Mouse (Mus musculus) forelimb bud, embryonic 11.5 days (tissue): ENCODE measurements at regions not wholly inside any gene's neighbourhood (a gene's known extent, or its start where the extent isn't known, plus 50 kb on each side); places are given as distances from the start of the nearest gene placed in this dataset.

Experiments
- DNase-seq: peaks from one replicate; pipeline ENCODE4 v3.0.0-alpha.2; 2012; ENCODE audit warnings: low read depth, low spot score

GRCm38 (mm10) chr15:56436131-56436530 is 1041.3 kb downstream of the Slc22a22 start:
- DNase-seq, result no peak

DNA sequence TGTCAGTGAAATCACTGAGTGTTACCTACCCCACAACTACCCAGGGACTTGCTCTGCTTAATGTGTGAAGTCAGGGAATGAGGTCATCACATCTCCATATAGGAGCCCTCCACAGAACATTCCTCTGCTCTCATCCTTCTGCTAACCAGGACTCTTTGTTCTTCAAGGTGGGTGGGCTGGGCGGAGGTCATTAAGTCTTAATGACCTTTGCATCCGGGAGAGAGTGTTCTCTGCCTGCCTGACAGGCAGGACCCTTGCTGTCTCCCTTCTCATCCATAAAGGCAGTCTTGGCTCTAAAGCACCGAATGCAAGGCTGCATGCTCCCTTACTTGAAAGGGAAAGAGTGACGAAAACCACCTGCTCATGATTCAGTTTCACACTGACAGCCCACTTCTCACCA is 1051.4 kb downstream of the Slc22a22 start:
- DNase-seq, result peak; percentile 61

DNA sequence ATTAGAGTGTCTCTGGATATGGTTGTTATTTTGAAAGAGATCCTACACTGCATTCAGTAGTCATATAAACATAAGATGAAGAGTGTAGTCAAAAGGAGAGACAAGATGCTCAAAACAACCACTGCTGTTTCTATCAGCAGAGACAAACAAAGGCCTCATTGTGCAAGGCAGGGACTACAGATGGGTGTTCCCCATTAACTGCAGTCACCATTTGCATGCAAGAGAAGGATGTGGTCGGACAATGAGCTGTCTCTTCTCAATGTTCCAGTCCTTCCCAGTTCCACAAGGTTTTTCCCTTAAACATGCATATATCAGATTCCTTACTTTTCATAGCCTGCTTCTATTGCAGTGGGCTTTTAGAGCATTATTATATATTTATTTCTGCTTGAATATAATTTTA is 1056.7 kb downstream of the Slc22a22 start:
- no peak for DNase-seq

GRCm38 (mm10) chr15:56391982-56392381 is 1085.4 kb downstream of the Slc22a22 start:
- no peak for DNase-seq

GRCm38 (mm10) chr15:56378511-56378910 is 1098.9 kb downstream of the Slc22a22 start:
- DNase-seq, result peak; percentile 74

DNA sequence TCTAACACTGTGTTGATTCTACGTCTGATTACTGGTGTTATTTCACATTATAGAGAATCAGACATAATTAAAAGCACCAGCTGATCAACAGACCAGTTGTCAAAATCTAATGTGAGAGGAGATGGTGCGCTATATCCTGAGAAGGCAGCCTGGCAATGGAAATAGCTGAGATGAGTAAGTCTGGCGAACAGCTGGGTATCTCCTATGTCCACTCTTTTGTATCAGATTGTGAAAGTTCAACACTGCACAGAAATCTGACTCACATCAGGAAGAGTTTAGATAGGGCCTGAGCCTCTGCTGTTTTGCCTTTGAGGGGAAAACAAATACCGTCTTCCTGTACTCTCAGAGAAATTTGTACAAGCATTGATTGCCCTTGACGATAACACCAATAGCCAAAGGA is 1126.5 kb downstream of the Slc22a22 start:
- DNase-seq, result no peak

DNA sequence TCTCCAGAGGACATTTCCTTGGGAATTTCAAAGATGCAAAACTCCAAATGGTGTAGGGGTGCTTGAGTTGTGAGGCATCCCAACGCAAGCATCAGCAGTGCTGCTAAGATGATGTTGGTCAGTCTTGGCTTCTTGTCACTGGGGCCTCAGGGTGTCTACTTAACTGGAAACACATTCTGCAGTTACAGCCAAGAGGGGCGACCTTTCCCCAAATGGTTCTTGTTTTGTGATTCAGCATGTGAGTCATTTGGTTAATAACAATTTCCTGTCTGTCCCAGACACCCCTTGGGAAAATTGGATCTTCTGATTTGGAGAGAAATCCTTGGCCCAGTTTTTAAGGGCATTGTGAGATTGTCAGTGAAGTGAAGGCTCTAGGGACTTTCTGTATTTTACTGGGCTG is 1131.3 kb downstream of the Slc22a22 start:
- no peak for DNase-seq

- no peak for DNase-seq
These were observed 1132.5 kb downstream of the Slc22a22 start for GRCm38 (mm10) chr15:56344973-56345372.

DNA sequence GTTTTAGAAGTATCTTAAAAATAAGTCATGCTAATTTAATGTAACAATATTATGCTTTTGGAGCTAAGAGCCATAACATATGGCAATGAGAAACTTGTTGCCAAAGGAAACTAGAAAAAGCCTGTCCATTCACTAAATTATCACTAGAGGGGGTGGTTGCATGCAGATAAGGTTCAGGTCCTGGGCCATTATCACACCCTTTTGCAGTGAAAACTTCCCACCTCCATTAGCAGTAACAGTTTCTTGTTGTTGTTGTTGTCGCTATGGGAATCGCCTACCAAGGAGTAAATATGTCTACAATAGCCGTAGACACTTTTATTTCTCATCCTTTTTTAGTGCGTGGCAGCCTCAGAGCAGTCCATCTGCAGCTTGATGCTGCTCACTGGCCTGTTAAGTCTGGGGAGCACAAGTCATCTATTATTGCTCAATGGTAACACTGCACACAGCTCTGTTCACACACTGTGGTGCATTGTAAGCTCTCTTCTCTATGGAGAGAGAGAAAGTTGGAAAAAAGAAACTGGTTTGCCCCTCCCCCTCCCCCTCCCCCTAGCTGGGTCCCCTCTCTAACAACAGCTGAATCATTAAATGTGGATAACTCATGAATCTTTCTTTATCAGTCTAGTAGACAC is 1133.0 kb downstream of the Slc22a22 start:
- no peak for DNase-seq

GRCm38 (mm10) chr15:56337879-56338278 is 1139.5 kb downstream of the Slc22a22 start:
- DNase-seq, result peak; percentile 53

DNA sequence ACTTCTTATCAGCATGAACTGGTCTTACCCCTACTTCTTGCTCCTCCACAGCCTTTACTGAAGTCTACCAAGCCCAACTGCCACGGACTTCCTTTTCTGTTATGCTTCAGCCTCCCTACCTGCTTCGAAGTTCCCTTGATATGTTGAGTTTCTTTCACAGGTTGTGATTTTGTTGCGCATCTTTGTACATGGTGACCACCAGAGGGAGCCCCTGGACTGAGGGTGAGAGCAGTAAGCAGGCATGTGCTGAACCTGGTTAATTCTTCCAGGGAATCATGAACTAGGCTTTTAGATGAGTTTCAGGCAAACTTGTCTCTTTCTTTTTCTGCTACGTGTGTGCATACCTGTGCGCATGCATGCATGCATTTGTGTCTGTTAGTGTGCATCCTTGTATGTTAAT is 1141.0 kb downstream of the Slc22a22 start:
- DNase-seq, result peak; percentile 83

DNA sequence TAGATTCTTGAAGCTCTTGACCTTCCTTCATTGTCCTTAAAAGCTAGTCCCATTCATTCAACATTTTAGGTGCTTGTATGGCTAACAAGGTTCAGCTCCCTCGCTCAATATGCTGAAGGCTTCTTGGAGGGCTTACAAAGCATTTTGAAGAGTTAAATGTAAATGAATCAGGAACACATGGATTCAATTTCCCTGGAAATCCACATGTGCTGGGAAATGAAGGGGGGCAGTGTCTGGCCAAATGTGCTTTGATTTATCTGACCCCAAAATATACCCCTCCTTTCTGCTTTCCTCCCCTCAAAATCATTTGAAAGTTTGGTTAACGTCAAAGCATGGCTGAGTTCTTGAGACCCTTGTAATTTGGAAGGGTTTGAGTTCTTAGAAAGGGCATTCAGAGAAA is 1142.4 kb downstream of the Slc22a22 start:
- DNase-seq, result peak; percentile 73

DNA sequence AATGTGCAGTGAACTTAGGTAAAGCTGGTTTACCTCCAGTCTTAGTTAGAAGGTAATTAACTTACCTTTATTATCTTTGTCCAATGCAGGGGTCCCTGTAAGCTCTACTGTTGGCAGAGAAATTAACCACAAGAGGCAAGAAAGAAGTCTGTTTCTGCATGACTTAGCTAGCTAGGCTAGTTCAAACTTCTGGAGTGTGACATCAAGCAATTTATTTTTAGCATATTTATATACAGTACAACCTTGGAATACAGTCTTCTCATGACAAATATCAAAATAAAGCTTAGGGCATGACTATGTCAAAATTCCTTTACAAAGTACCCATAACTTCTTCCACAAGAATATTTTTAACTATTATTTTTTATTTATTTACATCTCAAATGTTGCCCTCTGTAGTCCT is 1156.9 kb downstream of the Slc22a22 start:
- no peak for DNase-seq

GRCm38 (mm10) chr15:56294910-56295438 is 1182.5 kb downstream of the Slc22a22 start:
- DNase-seq, result peak; percentile 73

DNA sequence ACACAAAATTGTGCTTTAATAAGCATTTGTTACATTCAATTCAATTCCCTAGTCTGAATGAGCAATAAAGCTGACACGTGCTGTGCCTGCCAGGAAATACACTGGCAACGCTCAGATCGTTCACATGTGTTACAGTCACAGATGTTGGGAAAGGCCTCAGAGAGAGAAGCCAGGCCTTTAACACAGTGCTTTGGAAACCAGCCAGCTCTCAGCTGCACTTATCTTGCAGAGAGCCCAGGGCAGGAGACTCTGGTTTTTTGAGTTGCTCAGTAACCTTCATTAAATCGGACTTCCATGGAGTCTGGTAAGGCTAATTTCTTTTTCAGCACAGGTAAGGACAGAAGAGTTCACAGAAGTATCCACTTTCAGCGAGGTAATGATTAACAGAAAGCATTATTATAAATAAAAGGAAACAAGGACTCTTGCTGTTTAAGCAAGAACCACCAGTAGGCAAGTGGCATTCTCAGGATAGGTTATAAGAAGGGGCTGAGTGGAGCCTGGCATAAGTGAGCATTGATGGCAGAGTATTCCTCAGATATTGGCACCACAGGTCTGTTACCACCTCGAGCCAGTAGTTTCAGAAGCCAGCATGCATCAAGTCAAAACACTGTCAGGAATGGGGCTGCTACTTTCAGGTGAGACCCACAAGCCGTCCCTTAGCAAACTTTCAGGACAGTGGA is 1198.7 kb downstream of the Slc22a22 start:
- peak; percentile 78 for DNase-seq

- no peak for DNase-seq
These were observed 1199.4 kb downstream of the Slc22a22 start for GRCm38 (mm10) chr15:56278006-56278405.

DNA sequence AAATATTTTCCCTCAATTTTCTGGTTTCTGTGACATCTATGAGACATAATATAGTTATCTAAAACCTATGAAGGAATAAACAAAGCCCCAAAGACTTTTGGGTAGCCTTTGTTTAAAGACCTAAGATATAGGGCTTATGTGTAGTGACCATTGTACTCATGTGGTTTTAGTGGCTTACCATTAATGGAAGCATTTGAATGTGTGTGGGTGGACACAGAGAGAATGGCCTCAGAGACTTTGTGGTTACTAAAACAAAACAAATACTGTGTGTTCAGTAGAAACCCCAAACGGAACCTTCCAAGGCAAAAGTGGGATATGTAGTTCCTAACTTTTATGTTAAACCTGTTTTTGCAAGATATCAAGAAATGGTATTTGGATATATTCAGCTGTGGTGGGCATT is 1228.7 kb downstream of the Slc22a22 start:
- no peak for DNase-seq

DNA sequence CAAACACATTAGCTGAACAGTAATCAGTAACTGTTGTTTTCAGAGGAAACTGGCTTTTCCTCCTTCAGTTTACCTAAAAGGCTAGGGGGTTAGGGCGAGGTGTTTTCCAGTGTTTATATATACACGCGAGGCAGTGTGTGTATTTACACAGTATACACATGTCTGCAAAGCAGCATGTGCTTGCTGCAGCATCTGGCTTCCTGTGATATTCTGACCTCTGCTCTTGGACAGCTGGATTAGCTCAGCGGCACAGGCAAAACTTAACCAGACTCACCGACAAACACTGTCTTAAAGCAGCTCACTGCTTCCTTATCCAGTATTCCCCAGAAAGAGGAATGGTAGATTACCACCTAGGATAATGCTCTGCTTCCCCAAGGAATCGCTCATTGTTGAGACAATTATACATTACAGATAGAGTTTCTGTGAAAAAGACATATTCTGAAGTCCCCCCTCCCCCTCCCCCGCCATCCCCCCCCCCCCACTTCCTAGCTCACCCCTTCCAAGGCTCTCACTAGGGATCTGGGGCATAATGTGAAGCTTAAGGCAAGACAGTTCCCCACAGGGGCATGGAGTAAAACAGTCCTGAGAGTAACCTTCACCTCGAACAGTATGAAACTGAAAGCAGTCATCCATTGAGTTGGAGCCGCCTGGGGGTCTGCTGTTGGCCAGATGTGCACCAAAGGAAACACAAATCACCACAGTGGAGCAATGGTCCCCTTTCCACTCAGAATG is 1233.3 kb downstream of the Slc22a22 start:
- DNase-seq, result peak; percentile 43

GRCm38 (mm10) chr15:56202552-56202951 is 1274.9 kb downstream of the Slc22a22 start:
- no peak for DNase-seq

GRCm38 (mm10) chr15:56199336-56199735 is 1278.1 kb downstream of the Slc22a22 start:
- DNase-seq, result no peak

DNA sequence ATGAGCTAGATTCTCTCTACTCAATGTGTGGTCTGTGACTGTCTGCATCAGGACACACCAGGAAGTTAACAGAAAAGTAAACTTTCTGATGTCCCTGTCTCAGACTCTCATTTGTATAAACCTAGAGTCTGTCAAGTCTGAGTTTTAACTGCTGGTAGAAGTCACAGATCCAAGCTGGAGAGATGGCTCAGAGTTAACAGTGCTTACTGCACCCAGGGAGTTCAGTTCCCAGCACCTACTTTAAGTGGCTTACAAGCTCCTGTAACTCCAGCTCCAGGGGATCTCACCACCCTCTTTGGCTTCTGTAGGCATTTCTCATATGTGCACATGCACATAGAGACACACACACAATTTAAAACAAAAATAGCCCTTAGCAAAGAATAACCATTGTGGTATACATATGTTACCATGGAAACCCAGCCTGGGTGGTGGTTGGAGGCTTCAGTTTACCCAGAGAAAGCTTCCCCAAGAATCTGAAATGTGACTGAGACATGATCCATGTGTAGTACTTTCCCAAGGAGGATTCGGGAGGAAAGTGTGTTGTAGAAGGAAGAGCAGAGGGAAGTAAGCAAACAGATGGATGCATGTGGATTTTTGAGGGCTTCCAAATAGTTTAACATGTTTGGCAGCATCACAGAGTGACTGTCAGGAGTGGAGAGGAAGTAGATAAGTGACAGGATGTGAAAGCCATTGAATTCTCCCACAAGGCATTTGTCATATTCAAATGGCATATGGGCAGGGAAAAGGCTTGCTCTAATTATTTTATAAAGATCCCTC is 1279.8 kb downstream of the Slc22a22 start:
- no peak for DNase-seq

DNA sequence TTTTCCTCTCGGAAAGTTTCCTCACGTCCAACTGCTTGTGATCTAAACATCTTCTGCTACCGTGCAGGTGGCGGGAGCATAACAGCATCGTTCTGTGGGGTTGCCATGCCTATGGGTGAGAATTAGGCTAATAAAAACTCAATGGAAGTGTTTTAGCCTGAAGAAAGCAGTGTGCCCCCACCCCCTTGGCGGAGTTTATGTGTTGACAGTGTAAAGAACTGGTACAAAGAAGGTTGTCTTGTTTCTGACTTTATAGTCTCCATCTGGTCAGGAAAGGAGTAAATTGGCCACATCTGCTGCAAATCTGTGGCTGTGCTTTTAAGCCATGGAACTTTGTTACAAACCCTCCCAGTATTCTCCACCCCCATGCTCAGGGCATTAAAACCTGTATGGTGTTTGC is 1311.2 kb downstream of the Slc22a22 start:
- DNase-seq, result peak; percentile 86
